Mouse (Mus musculus) hindbrain, embryonic 14.5 days (tissue): ENCODE data around the gene Slit1. TPM values are rescaled to one million over a fixed set of nuclear protein-coding genes. Genes with fewer than 3 reads are reported as not detected.
A peak's percentile ranks its signal among the peaks of the same experiment; 100 is the strongest.

Source experiments
- ATAC-seq: fragments of 200-750 bp; cut with Nextera tagmentation; 2 replicates; pipeline ENCODE4 v1.8.0; 2017; ENCODE audit warnings: moderate number of reproducible peaks, mild to moderate bottlenecking, moderate TSS enrichment, moderate library complexity; ENCODE audit not compliant: low FRiP score
- DNase-seq: peaks from one replicate; pipeline ENCODE4 v3.0.0-alpha.2; 2015; ENCODE audit warnings: low spot score
- H3K27ac ChIP-seq: fragments of 300-500 bp; sonication (generic); 2 replicates; pipeline ENCODE4 v1.5.1; 2014; ENCODE audit warnings: mild to moderate bottlenecking, moderate library complexity
- H3K27me3 ChIP-seq: fragments of 300-500 bp; sonication (generic); 2 replicates; pipeline ENCODE4 v1.6.1; 2014; ENCODE audit warnings: mild to moderate bottlenecking, low read length, mixed read lengths; ENCODE audit not compliant: control insufficient read depth, insufficient read depth
- H3K36me3 ChIP-seq: fragments of 300-500 bp; sonication (generic); replicated peaks from 2 replicates; pipeline ENCODE4 v1.6.1; 2014; ENCODE audit not compliant: control insufficient read depth, insufficient read depth
- H3K4me1 ChIP-seq: fragments of 300-500 bp; sonication (generic); replicated peaks from 2 replicates; pipeline ENCODE4 v1.6.1; 2014; ENCODE audit warnings: antibody characterized with exemption, low read length, mixed read lengths; ENCODE audit not compliant: control insufficient read depth, insufficient read depth
- H3K4me2 ChIP-seq: fragments of 300-500 bp; sonication (generic); replicated peaks from 2 replicates; pipeline ENCODE4 v1.6.1; 2014; ENCODE audit warnings: mild to moderate bottlenecking, moderate library complexity
- H3K4me3 ChIP-seq: fragments of 300-500 bp; sonication (generic); replicated peaks from 2 replicates; pipeline ENCODE4 v1.5.1; 2014; ENCODE audit warnings: mild to moderate bottlenecking, low read length
- H3K9ac ChIP-seq: fragments of 300-500 bp; sonication (generic); 2 replicates; pipeline ENCODE4 v1.6.1; 2014
- H3K9me3 ChIP-seq: fragments of 300-500 bp; sonication (generic); 2 replicates; pipeline ENCODE4 v1.6.1; 2016; ENCODE audit warnings: low read length; ENCODE audit not compliant: control insufficient read depth
- WGBS: fragments of 180-500 bp; shearing (Covaris S2); extraction: QIAGEN DNeasy Blood & Tissue Kit; methylation state at CpG from one replicate; pipeline ENCODE4 v1.1.7; 2014; 5-methylcytosine and 5-hydroxymethylcytosine counted together
- polyA plus RNA-seq: library from polyadenylated mRNA; unstranded; fragments of >200 nt; fragmentation: Nextera tagmentation; extraction: Ambion mirVana; gene quantifications from 2 replicates; pipeline ENCODE4 v1.2.1, GENCODE M21; 2014

Slit1 gene
- polyA plus RNA-seq, 1 experiment from 2014 or later = 36.4 TPM

- DNase-seq (no peak), ATAC-seq (no peak)
Observed at GRCm38 (mm10) chr19:41712829-41713228, 30.6 kb downstream of the Slit1 start.

GRCm38 (mm10) chr19:41711665-41712064, 31.8 kb downstream of the Slit1 start:
- H3K4me1 ChIP-seq = peaks cover 26% of the 10 kb centered on the region
- WGBS = 90% methylated on average over 9 of the region's 9 CpGs
- DNase-seq (no peak), ATAC-seq (no peak)
- H3K27ac ChIP-seq = no peak overlapping the region
- no peak overlapping the region for H3K4me3 ChIP-seq
- no peaks in the 10 kb centered on the region for H3K36me3 ChIP-seq
- 0 out of 2 replicates have a peak, but pooled peaks cover 4% of the 10 kb centered on the region for H3K27me3 ChIP-seq
- no peak overlapping the region for H3K4me2 ChIP-seq
- H3K9ac ChIP-seq = no peak overlapping the region
- no peaks in the 10 kb centered on the region for H3K9me3 ChIP-seq

More at GRCm38 (mm10) chr19:41712829-41713228, 30.6 kb downstream of the Slit1 start:
- H3K4me2 ChIP-seq = no peak overlapping the region
- H3K9ac ChIP-seq = no peak overlapping the region
- H3K36me3 ChIP-seq = no peaks in the 10 kb centered on the region
- no peak overlapping the region for H3K27ac ChIP-seq
- H3K4me1 ChIP-seq = peaks cover 25% of the 10 kb centered on the region
- no peak overlapping the region for H3K4me3 ChIP-seq
- 74% methylated on average over 8 of the region's 8 CpGs for WGBS
- no peaks in the 10 kb centered on the region for H3K9me3 ChIP-seq
- 0 out of 2 replicates have a peak, but pooled peaks cover 4% of the 10 kb centered on the region for H3K27me3 ChIP-seq

GRCm38 (mm10) chr19:41709497-41710165, 33.8 kb downstream of the Slit1 start:
- ATAC-seq = peak; percentile 31; the same call in 1 of the 2 replicates
- peaks cover 37% of the 10 kb centered on the region for H3K4me1 ChIP-seq

GRCm38 (mm10) chr19:41707850-41708249, 35.6 kb downstream of the Slit1 start:
- Histone ChIP-seq H3K9ac (no peak overlapping the region), H3K9me3 (no peaks in the 10 kb centered on the region), H3K36me3 (no peaks in the 10 kb centered on the region; the same call in 1 of the 2 replicates), H3K27me3 (0 out of 2 replicates have a peak, but pooled peaks cover 4% of the 10 kb centered on the region), H3K4me3 (no peak overlapping the region), H3K4me2 (no peak overlapping the region), H3K4me1 (peaks cover 40% of the 10 kb centered on the region), H3K27ac (0 out of 2 replicates have a peak overlapping the region, but pooled peaks have one; percentile 28)
- 38% methylated on average over 12 of the region's 12 CpGs for WGBS
- DNase-seq (no peak), ATAC-seq (no peak)

More at GRCm38 (mm10) chr19:41709497-41710165, 33.8 kb downstream of the Slit1 start:
- Histone ChIP-seq H3K27me3 (0 out of 2 replicates have a peak, but pooled peaks cover 4% of the 10 kb centered on the region), H3K27ac (no peak overlapping the region), H3K9ac (no peak overlapping the region), H3K36me3 (no peaks in the 10 kb centered on the region; the same call in 1 of the 2 replicates), H3K4me2 (no peak overlapping the region), H3K4me3 (no peak overlapping the region), H3K9me3 (no peaks in the 10 kb centered on the region)
- peak; percentile 52 for DNase-seq
- 59% methylated on average over 12 of the region's 12 CpGs for WGBS

GRCm38 (mm10) chr19:41706094-41706828, 37.2 kb downstream of the Slit1 start:
- DNase-seq = no peak
- no peaks in the 10 kb centered on the region for H3K9me3 ChIP-seq
- peaks cover 40% of the 10 kb centered on the region for H3K4me1 ChIP-seq
- no peak overlapping the region for H3K4me3 ChIP-seq
- no peak overlapping the region for H3K27ac ChIP-seq
- peaks cover 3% of the 10 kb centered on the region; the same call in 1 of the 2 replicates for H3K27me3 ChIP-seq
- no peak overlapping the region for H3K9ac ChIP-seq
- peak; percentile 21 for ATAC-seq
- WGBS = 43% methylated on average over 17 of the region's 17 CpGs
- H3K36me3 ChIP-seq = no peaks in the 10 kb centered on the region; the same call in 1 of the 2 replicates
- no peak overlapping the region for H3K4me2 ChIP-seq

GRCm38 (mm10) chr19:41705416-41705815, 38.0 kb downstream of the Slit1 start:
- WGBS = 11% methylated on average over 12 of the region's 12 CpGs
- ATAC-seq = 0 out of 2 replicates have a peak, but pooled peaks have one; percentile 10
- H3K27ac ChIP-seq = no peak overlapping the region

GRCm38 (mm10) chr19:41702638-41703037, 40.8 kb downstream of the Slit1 start:
- no peak overlapping the region for H3K9ac ChIP-seq
- ATAC-seq (no peak), DNase-seq (no peak)
- peaks cover 56% of the 10 kb centered on the region for H3K4me1 ChIP-seq
- H3K9me3 ChIP-seq = no peaks in the 10 kb centered on the region
- WGBS = 57% methylated on average over 6 of the region's 6 CpGs
- no peak overlapping the region for H3K27ac ChIP-seq
- H3K36me3 ChIP-seq = no peaks in the 10 kb centered on the region; the same call in 1 of the 2 replicates
- peaks cover 3% of the 10 kb centered on the region for H3K27me3 ChIP-seq
- no peak overlapping the region for H3K4me2 ChIP-seq
- H3K4me3 ChIP-seq = no peak overlapping the region

More at GRCm38 (mm10) chr19:41705416-41705815, 38.0 kb downstream of the Slit1 start:
- Histone ChIP-seq H3K4me2 (peak overlapping the region; percentile 12; the same call in 1 of the 2 replicates), H3K27me3 (peaks cover 3% of the 10 kb centered on the region; the same call in 1 of the 2 replicates), H3K9ac (peak overlapping the region; percentile 24; the same call in 1 of the 2 replicates), H3K9me3 (no peaks in the 10 kb centered on the region), H3K36me3 (no peaks in the 10 kb centered on the region; the same call in 1 of the 2 replicates), H3K4me1 (peaks cover 40% of the 10 kb centered on the region), H3K4me3 (no peak overlapping the region)
- no peak for DNase-seq

- H3K36me3 ChIP-seq = no peaks in the 10 kb centered on the region
- no peak for DNase-seq
- H3K4me2 ChIP-seq = no peak overlapping the region
- H3K27me3 ChIP-seq = peaks cover 3% of the 10 kb centered on the region
- H3K4me1 ChIP-seq = peaks cover 47% of the 10 kb centered on the region
- 11% methylated on average over 5 of the region's 5 CpGs for WGBS
- no peaks in the 10 kb centered on the region for H3K9me3 ChIP-seq
- peak overlapping the region; percentile 21; the same call in 1 of the 2 replicates for H3K27ac ChIP-seq
- peak; percentile 39; the same call in 1 of the 2 replicates for ATAC-seq
- H3K9ac ChIP-seq = no peak overlapping the region
- no peak overlapping the region for H3K4me3 ChIP-seq
Observed at GRCm38 (mm10) chr19:41698857-41699424, 44.5 kb downstream of the Slit1 start.
